Mouse (Mus musculus) naive thymus-derived CD4-positive, alpha-beta T cell, adult 2 months (primary cell): ENCODE data around the gene Fads2.

Source experiments
- DNase-seq: peaks from one replicate; pipeline ENCODE4 v3.0.0-alpha.2; 2011; ENCODE audit warnings: low read depth

Fads2 gene

DNA sequence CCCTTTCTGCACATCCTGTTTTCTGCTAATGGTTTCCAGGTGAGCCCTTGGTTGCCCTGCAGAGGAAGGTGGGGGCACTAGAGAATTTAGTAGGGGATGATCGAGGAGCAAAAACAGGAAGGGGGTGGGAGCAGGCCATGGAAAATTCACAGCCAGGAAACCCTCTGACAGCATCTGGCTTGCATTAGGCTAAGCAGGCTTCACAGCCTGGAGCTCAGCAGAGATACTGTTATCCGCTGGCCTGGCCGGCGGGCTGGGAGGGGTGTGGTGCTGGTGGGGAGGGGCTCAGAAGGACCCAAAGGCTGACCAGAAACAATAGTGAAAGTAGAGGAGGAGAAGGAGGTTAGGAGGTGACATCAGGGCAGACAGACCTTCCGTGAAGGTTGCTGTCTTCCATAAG lies 87.6 kb downstream of the Fads2 start:
- DNase-seq, result no peak

DNA sequence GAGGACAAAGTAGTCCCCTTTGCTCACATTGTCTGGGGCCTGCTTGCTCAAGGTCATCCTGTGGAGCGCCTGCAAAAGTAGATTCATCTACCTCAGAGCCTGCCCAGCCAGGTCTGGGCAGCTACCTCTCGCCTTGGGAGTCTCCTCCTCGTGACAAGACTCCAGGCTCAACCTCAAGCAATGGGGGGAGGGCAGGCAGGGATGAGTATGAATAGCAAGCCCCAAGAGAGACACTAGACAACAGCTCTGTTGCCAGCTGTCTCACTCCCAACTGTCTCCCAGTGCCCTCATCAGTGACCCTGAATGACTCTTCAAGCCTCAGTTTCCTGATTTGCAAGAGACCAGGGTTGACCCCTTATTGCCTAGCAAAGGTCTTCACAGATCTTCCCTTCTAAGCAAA lies 88.2 kb downstream of the Fads2 start:
- DNase-seq, result no peak

DNA sequence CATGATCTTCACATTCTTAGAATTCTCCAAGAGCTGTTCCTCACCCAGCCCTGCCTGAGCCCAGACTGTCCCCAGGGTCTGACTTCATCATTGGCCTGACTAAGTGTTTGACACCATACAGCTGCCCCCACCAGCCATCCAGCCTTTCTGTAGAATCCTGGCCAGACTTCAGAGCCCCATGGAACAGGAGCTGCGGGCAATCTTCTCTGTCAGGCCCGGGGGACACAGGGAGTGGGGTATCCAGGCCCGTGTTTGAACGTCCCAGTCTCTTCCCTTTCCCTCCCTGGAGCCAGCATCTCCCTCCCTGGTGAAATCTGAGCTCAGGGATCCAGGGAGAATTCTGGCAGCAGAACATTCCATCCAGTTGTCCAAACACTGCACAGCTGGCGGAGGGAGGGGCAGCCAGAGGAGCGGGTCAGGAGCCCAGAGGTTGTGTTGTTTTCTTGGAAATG lies 88.7 kb downstream of the Fads2 start:
- DNase-seq, result no peak
